Comparison of ENCODE assay signal across 7 mouse cellular contexts in the genomic region with DNA sequence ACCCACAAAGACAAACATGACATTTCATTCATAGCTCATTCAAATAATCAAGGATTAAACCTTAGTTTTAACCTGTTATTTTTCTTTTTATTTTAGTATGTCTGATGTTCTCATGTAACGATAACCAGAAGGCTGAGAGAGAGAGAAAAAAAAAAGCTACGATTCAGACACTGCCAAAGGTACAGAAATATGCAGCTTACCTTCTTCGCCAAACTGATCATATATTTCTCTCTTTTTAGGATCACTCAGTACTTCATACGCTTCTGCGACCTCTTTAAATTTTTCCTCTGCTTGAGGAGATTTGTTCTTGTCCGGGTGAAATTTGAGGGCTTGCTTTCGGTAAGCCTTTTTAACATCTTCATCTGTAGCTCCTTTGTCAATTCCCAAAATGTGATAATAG. TPM values are rescaled to one million over a fixed set of nuclear protein-coding genes. Genes with fewer than 3 reads are reported as not detected.
DNase-seq lines count a peak whose midpoint lies in the region; ATAC-seq lines count a peak whose summit lies in the region.

No protein-coding gene starts in this region.

- peaks cover 30% of the 10 kb centered on the region for H3K4me1 ChIP-seq in megakaryocyte, embryonic 14.5 days
- H3K4me1 ChIP-seq in erythroblast, embryonic 14.5 days (ENCODE audit: control insufficient read depth): peaks cover 64% of the 10 kb centered on the region
- H3K4me1 ChIP-seq in limb, embryonic 13.5 days: peaks cover 20% of the 10 kb centered on the region
- peaks cover 9% of the 10 kb centered on the region for H3K4me1 ChIP-seq in stomach, embryonic 16.5 days (ENCODE audit: control insufficient read depth, insufficient read depth, low read length)

- H3K9ac ChIP-seq in limb, embryonic 13.5 days: peak overlapping the region; percentile 69
- peak overlapping the region; percentile 66 for H3K9ac ChIP-seq in stomach, embryonic 16.5 days (ENCODE audit: low read length)

- peaks cover 12% of the 10 kb centered on the region for H3K36me3 ChIP-seq in megakaryocyte, embryonic 14.5 days (replicated peaks; ENCODE audit: low read length)
- peaks cover 37% of the 10 kb centered on the region for H3K36me3 ChIP-seq in erythroblast, embryonic 14.5 days (ENCODE audit: control insufficient read depth)
- no peaks in the 10 kb centered on the region for H3K36me3 ChIP-seq in limb, embryonic 13.5 days
- no peaks in the 10 kb centered on the region for H3K36me3 ChIP-seq in stomach, embryonic 16.5 days (ENCODE audit: control insufficient read depth, insufficient read depth, low read length)

- H3K4me2 ChIP-seq in limb, embryonic 13.5 days (replicated peaks): peak overlapping the region; percentile 62
- peak overlapping the region; percentile 62 for H3K4me2 ChIP-seq in stomach, embryonic 16.5 days (ENCODE audit: low read depth, low read length)

- ATAC-seq in megakaryocyte, adult 5-6 weeks (ENCODE audit: poor library complexity, severe bottlenecking): no peak
- ATAC-seq in limb, embryonic 13.5 days (ENCODE audit: low FRiP score, low read depth): no peak
- no peak for ATAC-seq in stomach, embryonic 16.5 days (ENCODE audit: insufficient read depth, low FRiP score)
- ATAC-seq in cerebellum, adult (ENCODE audit: insufficient number of reproducible peaks, low FRiP score, low TSS enrichment): no peak

- no peak for DNase-seq in spleen, adult 18-20 months

- peak overlapping the region; percentile 95 for H3K4me3 ChIP-seq in megakaryocyte, embryonic 14.5 days (replicated peaks)
- peak overlapping the region; percentile 77 for H3K4me3 ChIP-seq in erythroblast, embryonic 14.5 days (replicated peaks)
- peak overlapping the region; percentile 48 for H3K4me3 ChIP-seq in limb, embryonic 13.5 days
- H3K4me3 ChIP-seq in stomach, embryonic 16.5 days (replicated peaks; ENCODE audit: low read length): peak overlapping the region; percentile 70

- no peaks in the 10 kb centered on the region for H3K27me3 ChIP-seq in megakaryocyte, embryonic 14.5 days (replicated peaks)
- no peaks in the 10 kb centered on the region for H3K27me3 ChIP-seq in erythroblast, embryonic 14.5 days (ENCODE audit: control insufficient read depth)
- no peaks in the 10 kb centered on the region for H3K27me3 ChIP-seq in limb, embryonic 13.5 days
- no peaks in the 10 kb centered on the region for H3K27me3 ChIP-seq in stomach, embryonic 16.5 days (ENCODE audit: control insufficient read depth, insufficient read depth, low read length)

- WGBS in limb, embryonic 13.5 days: 4% methylated on average over 7 of the region's 7 CpGs
- 2% methylated on average over 7 of the region's 7 CpGs for WGBS in stomach, embryonic 16.5 days

- peak overlapping the region; percentile 79 for H3K27ac ChIP-seq in limb, embryonic 13.5 days
- H3K27ac ChIP-seq in stomach, embryonic 16.5 days (ENCODE audit: low read length): peak overlapping the region; percentile 89

- no peaks in the 10 kb centered on the region for H3K9me3 ChIP-seq in megakaryocyte, embryonic 14.5 days
- H3K9me3 ChIP-seq in erythroblast, embryonic 14.5 days (ENCODE audit: control insufficient read depth, low read length): no peaks in the 10 kb centered on the region
- H3K9me3 ChIP-seq in limb, embryonic 13.5 days: no peaks in the 10 kb centered on the region
- H3K9me3 ChIP-seq in stomach, embryonic 16.5 days (replicated peaks; ENCODE audit: control insufficient read depth, low read length): no peaks in the 10 kb centered on the region

RNA-seq across cellular contexts. Expression of gene Dnajb4, which starts 16.9 kb away (rescaled TPM):
- 5.3 TPM in 1 of 2 replicates, not detected in the other for polyA plus RNA-seq in megakaryocyte, embryonic 14.5 days (2012; ENCODE audit: insufficient read depth, low replicate concordance)
- total RNA-seq in megakaryocyte, adult 5-6 weeks (2015): 7.8 and 11.2 TPM in 2 replicates
- 10.8 and 12.3 TPM in 2 replicates for total RNA-seq in megakaryocyte, adult 5-6 weeks (2017)
- polyA plus RNA-seq in erythroblast, embryonic 14.5 days (2012): 0.78 and 0.87 TPM in 2 replicates
- 34.2 and 37.2 TPM in 2 replicates for polyA plus RNA-seq in limb, embryonic 13.5 days (2015; fragmentation: Nextera tagmentation; extraction: Ambion mirVana)
- polyA plus RNA-seq in stomach, embryonic 16.5 days (2015; fragmentation: Nextera tagmentation; extraction: Ambion mirVana): 38.9 and 39.8 TPM in 2 replicates

RNA-seq across cellular contexts. Expression of gene Fubp1, which starts 17.0 kb away (rescaled TPM):
- 205 and 764 TPM in 2 replicates for polyA plus RNA-seq in megakaryocyte, embryonic 14.5 days (2012; ENCODE audit: insufficient read depth, low replicate concordance)
- total RNA-seq in megakaryocyte, adult 5-6 weeks (2015): 74.7 and 84.8 TPM in 2 replicates
- 135 and 140 TPM in 2 replicates for total RNA-seq in megakaryocyte, adult 5-6 weeks (2017)
- polyA plus RNA-seq in erythroblast, embryonic 14.5 days (2012): 27.0 and 29.1 TPM in 2 replicates
- polyA plus RNA-seq in limb, embryonic 13.5 days (2015; fragmentation: Nextera tagmentation; extraction: Ambion mirVana): 325 and 338 TPM in 2 replicates
- polyA plus RNA-seq in stomach, embryonic 16.5 days (2015; fragmentation: Nextera tagmentation; extraction: Ambion mirVana): 156 and 169 TPM in 2 replicates

RNA-seq across cellular contexts. Expression of gene Gipc2, which starts 27.1 kb away (rescaled TPM):
- 2.4 TPM in 1 of 2 replicates, not detected in the other for polyA plus RNA-seq in megakaryocyte, embryonic 14.5 days (2012; ENCODE audit: insufficient read depth, low replicate concordance)
- total RNA-seq in megakaryocyte, adult 5-6 weeks (2015): not detected in 2 replicates
- 0.44 TPM in 1 of 2 replicates, not detected in the other for total RNA-seq in megakaryocyte, adult 5-6 weeks (2017)
- not detected in 2 replicates for polyA plus RNA-seq in erythroblast, embryonic 14.5 days (2012)
- polyA plus RNA-seq in limb, embryonic 13.5 days (2015; fragmentation: Nextera tagmentation; extraction: Ambion mirVana): 2.7 and 3.3 TPM in 2 replicates
- polyA plus RNA-seq in stomach, embryonic 16.5 days (2015; fragmentation: Nextera tagmentation; extraction: Ambion mirVana): 56.1 and 59.9 TPM in 2 replicates

Comparison
In these comparisons a context has a peak if more than half of its experiments do, and no peak if none do; other contexts are left out.
1. RNA of gene Gipc2, which starts 27.1 kb away (polyA plus RNA-seq): 56.1 to 59.9 TPM in stomach, embryonic 16.5 days; 2.7 to 3.3 TPM in limb, embryonic 13.5 days, 2.4 TPM in megakaryocyte, embryonic 14.5 days and not detected in erythroblast, embryonic 14.5 days; every median in the first group is over 10 times any median in the second.
2. Peak in every context shown above with its lines, with median percentiles within 50 percentile points of each other: H3K4me3 ChIP-seq.